Comparison of ENCODE assay signal across 18 mouse cellular contexts in the genomic region with DNA sequence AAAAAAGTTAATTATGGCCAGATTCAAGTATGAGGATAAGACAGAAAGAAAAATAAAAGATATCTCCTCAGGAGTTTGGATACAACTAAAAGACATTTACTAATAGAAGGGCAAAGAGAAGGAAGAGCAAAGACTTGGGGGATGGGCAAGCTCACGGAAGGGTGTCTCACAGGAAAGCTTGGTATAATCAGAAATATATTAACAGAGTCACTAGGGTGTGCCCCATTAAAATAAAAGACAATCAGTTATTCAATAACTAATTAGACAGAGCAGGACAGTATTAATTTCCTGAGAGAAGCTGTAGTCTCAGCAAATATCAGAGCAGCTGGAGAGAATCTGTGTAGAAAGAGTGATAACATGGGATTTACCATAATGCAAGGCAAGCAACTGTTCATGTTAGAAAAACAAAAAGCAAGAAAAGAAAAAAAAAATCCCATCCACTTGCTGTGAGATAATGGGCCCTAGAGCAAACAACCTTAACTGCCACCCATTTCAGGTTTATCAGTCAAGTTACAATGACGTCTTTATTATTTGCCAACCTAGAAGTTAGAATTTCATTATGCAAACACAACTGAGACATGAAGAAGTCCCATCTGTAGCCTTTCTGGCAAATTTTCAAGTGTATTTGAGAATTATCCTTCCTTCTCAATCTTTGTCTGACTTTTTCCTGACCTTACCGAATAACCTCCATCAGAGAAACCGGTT. TPM values are rescaled to one million over a fixed set of nuclear protein-coding genes. Genes with fewer than 3 reads are reported as not detected.
"Had no signal": no experiment of that assay in that cellular context is flagged by ENCODE, and none has a peak within 500 bp of the region (broad histone marks: within the 10 kb centered on the region; RNA-seq: fewer than 3 reads in every experiment).

No protein-coding gene starts in this region.

- H3K27me3 ChIP-seq: stomach, embryonic 15.5 days had no signal

- ATAC-seq: hindbrain, embryonic 16.5 days; liver, postnatal 0 days; lung, postnatal 0 days; midbrain, embryonic 16.5 days had no signal

- H3K36me3 ChIP-seq: limb, embryonic 12.5 days; limb, embryonic 15.5 days; midbrain, embryonic 12.5 days; stomach, embryonic 15.5 days had no signal

- H3K4me2 ChIP-seq: limb, embryonic 12.5 days; limb, embryonic 15.5 days; liver, embryonic 11.5 days; lung, embryonic 14.5 days; midbrain, embryonic 12.5 days; stomach, embryonic 15.5 days had no signal

- H3K9ac ChIP-seq: limb, embryonic 12.5 days; limb, embryonic 15.5 days; liver, embryonic 14.5 days; liver, postnatal 0 days; lung, embryonic 14.5 days; midbrain, embryonic 12.5 days; stomach, embryonic 15.5 days had no signal

- H3K27ac ChIP-seq: limb, embryonic 12.5 days; limb, embryonic 15.5 days; liver, embryonic 14.5 days; macrophage; midbrain, embryonic 12.5 days; stomach, embryonic 15.5 days had no signal

- H3K9me3 ChIP-seq: limb, embryonic 12.5 days; limb, embryonic 15.5 days; midbrain, embryonic 12.5 days; stomach, embryonic 15.5 days had no signal

- DNase-seq: left cerebral cortex, postnatal 4 days; liver, postnatal 0 days; lung, embryonic 14.5 days; right cerebral cortex, adult 18-20 months; right cerebral cortex, postnatal 14 days; right cerebral cortex, postnatal 4 days; thymus, postnatal 25 days had no signal

- H3K4me3 ChIP-seq: limb, embryonic 12.5 days; limb, embryonic 15.5 days; midbrain, embryonic 12.5 days; myocyte; stomach, embryonic 15.5 days had no signal

RNA-seq across cellular contexts. Expression of gene Stxbp5l, which starts 4.6 kb away (rescaled TPM):
- polyA plus RNA-seq: liver, embryonic 14.5 days; liver, postnatal 0 days; macrophage; myocyte had no signal
